Mouse (Mus musculus): Measurements from ENCODE around the gene Dnajc11.
A peak's percentile ranks its signal among the peaks of the same experiment; 100 is the strongest.

The Dnajc11 gene

GRCm38 (mm10) chr4:151988342-151989109 is 55.0 kb downstream of the Dnajc11 start, which contains the start of gene Thap3:
Gene Thap3, minus strand, starts transcription at chr4:151988997.
- DNase-seq, result peak; percentile 84

GRCm38 (mm10) chr4:151989110-151989488 is 55.6 kb downstream of the Dnajc11 start:
- DNase-seq, result no peak

GRCm38 (mm10) chr4:151992091-151992490 is 58.6 kb downstream of the Dnajc11 start:
- no peak for DNase-seq

- no peak for DNase-seq
Measured at GRCm38 (mm10) chr4:151993035-151993434, 59.5 kb downstream of the Dnajc11 start.

DNA sequence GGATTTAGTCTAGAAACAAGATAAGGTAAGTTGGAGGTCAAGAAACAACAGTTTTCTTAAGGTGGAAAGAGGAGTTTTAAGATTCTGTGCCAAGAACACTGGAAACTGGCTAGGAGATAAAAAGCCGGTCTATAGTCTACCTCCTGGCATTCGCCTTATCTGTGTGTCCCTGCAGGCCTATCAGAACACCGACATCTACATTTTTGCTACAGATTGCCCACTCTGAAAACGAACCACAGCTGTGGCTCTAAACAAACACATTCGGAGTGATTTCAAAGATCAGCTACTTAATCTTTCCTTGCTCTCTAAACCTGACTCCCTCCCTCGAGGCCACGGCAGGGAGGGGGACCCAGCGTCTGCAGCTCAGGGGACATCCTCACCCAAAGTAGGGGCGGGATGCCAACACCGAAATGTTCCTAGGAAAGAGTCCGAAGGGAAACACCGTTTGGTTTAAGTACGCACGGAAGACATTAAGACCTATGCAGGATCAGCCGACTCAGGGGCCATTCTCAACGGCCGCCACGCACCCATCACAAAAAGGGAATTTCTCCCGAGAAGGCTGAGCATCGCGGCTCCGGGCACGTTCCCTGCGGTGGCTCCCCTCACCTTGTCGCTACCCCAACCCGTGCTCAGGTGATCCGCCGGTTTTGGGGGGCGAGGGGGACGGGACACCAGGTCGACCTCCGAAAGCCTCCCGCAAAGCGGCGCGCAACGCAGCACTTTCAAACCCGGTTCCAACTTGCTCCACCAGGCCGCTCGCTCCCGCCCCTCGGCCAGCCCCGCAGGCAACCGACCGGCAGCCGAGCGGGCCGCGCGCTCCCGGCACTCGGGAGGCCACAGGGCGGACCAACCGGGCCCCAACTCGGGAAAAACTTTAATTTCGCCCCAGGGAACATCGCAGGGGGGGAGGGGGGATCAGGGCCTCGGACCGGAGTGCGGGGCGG is 61.0 kb downstream of the Dnajc11 start:
- no peak for DNase-seq

DNA sequence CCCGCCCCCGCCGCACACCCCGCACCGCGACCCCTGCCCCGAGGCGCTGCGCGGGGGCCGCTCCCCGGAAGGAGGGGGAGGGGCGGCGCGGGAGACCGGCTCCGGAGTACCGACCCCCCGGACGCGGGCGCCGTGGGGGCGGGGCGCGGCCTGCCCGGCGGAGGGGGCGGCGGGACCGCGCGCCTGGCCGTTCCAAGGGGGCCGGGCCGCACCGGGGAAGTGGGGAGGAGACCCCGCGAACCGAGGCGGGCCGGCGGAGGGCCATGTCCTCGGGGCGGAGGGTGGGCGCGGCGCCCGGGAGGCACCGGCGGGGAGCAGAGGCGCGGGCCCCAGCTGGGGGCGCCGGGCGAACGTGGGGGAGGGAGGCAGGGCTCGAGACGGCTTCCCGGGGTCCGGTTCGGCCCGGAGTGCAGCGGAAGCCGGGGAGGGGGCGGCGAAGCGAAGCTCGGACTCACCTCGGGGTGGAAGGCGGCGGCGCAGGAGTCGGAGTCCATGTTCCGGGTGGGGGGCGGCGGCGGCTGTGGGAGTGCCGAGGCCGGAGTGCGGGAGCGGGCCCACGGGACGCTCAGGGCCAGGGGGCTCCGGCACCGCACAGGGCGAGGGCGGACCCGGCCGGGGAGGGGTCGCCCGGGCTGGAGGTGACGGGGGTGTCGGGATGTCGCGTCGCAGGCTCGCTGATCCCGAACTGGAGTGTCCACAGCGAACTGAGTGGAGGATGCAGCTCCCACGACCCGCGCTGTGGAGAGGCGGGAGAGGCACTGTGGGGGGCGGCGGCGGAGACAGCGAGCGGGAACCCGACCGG is 62.1 kb downstream of the Dnajc11 start:
- no peak for DNase-seq

GRCm38 (mm10) chr4:151996173-151996950 is 62.9 kb downstream of the Dnajc11 start, which contains the start of gene Phf13:
Gene Phf13, minus strand, starts transcription at chr4:151996258.
- peak; percentile 99 for DNase-seq

- DNase-seq, result no peak
Measured at GRCm38 (mm10) chr4:151996951-151997222, 63.4 kb downstream of the Dnajc11 start.

- DNase-seq, result no peak
Measured at GRCm38 (mm10) chr4:151997701-151998100, 64.2 kb downstream of the Dnajc11 start.

DNA sequence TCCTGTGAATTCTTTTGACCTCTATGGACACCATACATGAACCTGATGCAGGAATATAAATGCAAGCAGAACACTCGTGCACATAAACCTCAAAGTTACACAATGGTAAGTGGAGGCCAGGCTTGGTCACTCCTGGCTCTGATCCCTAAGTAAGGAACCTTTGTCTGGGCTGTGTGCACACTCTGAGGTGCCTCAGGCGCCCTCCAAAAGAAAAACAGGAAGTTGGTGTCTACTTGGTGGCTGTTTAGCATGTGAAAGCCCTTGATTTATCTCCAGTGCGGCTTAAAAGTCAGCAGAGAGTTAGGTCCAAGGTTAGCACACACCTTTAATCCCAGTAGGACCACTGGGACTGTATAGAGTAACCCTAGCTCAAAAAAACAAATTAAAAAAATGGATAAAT is 66.0 kb downstream of the Dnajc11 start:
- DNase-seq, result no peak

DNA sequence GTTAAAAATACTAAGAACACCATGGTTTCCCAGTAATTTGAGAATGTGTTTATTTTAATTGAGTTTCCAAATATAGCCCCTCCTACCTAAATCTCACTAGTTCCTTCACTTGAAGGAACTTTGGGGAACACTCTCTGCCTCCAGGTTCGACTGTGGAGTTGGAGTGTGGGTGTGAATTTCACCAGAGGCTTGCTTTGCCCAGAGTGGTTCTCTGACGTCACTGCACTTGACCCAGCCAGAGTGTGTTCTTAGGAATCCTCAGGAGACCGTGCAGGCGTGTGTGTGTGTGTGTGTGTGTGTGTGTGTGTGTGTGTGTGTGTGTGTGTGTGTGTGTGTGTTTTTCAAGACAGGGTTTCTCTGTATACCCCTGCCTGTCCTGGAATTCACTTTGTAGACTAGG is 67.4 kb downstream of the Dnajc11 start:
- peak; percentile 65 for DNase-seq

GRCm38 (mm10) chr4:152001335-152001734 is 67.8 kb downstream of the Dnajc11 start:
- no peak for DNase-seq

GRCm38 (mm10) chr4:152002063-152002462 is 68.6 kb downstream of the Dnajc11 start:
- no peak for DNase-seq

DNA sequence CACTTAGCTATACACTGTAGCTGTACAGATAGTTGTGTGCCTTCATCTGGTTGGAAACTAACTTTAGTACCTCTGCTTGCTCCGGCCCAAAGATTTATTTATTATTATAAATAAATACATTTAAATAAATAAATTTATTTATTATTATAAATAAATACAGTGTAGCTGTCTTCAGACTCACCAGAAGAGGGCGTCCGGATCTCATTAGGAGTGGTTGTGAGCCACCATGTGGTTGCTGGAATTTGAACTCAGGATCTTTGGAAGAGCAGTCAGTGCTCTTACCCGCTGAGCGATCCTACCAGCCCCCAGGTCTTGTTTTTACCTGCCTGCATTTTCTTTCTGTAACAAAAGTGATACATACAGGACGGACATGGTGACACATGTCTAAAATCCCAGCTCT is 72.6 kb downstream of the Dnajc11 start:
- no peak for DNase-seq

DNA sequence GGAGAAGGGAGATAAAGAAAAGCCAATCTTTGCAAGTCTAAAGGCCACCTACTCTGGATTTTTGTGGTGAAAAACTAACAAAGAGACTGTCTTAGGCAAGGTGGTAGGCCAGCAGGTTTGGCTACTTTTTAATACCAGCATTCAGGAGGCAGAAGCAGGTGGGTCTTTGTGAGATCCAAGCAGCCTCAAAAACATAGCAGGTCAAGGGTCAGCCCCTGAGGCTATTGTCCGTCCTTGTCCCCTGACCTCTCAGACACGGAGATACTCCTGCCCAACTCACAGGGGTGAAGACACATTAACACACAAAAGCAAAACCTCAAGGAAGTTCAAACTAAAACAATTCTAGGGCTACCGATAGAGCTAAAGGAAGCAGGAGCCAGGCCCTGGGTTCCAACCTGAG is 73.3 kb downstream of the Dnajc11 start:
- no peak for DNase-seq

DNA sequence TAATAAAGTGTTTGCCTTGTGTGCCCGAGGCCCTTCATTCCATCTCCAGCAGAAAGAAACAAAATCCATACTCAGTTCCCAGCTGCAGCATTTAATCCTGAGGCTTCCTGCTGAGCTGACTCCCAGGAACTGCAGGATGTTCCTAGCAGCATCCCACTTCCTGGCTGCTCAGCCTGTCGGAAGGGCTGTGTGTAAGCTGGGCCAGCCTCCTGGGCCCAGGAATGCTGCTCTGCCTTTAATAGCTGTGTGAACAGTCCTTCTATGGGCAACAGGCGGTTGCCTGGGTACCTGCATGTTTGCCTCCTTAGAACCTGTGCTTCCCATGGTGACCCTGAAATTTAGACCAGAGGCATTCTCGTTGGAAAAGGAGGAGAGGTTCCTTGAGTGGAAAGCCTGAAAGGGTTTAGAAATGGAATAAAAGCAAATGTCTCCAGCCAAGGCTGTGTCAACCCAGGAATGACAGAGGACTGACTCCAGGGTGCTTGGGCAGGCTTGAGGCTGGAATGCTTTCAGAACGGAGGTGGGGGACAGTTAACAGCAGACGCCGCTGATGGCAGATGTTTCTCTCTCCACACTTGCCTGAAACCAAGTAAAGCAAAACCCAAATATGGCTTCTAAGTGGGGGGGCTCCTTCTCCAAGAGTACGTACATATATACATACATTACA is 74.1 kb downstream of the Dnajc11 start:
- DNase-seq, result peak; percentile 55

DNA sequence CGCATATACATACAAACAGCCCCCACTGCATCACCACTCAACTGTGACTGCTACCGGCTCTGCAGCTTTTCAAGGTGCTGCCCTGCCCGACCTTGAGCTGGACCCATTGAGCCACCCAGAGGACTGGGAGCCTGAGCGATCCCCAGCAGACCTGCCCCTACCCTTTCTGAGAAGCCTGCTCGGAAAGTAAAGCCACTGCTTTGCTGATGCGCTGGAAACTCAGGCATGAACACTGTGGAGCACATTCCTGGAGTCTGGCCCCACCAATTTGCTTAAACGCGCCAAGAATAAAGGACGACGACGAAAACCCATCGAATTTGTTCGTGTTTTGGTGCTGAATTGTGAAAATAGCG is 74.6 kb downstream of the Dnajc11 start:
- DNase-seq, result no peak

DNA sequence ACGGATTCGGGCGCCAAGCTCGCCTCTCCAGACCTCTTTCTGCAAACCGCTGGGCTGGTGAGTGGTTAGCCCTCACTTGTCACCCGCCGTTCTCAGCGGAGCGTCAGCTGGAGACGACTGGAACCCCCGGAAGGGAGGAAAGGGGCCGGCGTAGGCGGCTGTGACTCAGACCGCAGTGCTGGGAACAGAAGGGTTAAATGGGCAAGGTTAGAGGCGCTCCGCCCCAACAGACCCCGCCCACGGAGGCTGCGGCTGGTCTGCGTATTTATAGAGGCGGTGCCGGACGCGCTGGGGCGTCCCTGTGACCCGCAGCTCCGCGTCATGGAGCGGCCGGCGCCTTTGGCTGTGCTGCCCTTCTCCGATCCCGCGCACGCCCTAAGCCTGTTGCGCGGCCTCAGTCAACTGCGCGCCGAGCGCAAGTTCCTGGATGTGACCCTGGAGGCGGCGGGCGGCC is 75.2 kb downstream of the Dnajc11 start, which contains the start of gene Klhl21:
Klhl21 (plus strand) TSS at position 182 of the 454 bp plus-strand sequence.
- peak; percentile 94 for DNase-seq

- peak; percentile 89 for DNase-seq
Measured at GRCm38 (mm10) chr4:152009076-152010051, 75.9 kb downstream of the Dnajc11 start.

GRCm38 (mm10) chr4:152010091-152010706 is 76.7 kb downstream of the Dnajc11 start:
- DNase-seq, result no peak
